Mouse (Mus musculus): ENCODE results near the gene Usp51. TPM values are rescaled to one million over a fixed set of nuclear protein-coding genes. Genes with fewer than 3 reads are reported as not detected.

Usp51 gene
- total RNA-seq, 2 experiments from 2014 or later: 2.4 to 2.7 TPM

Other genes with a start within 250 kb of the Usp51 start
- gene Shroom2, start 237.0 kb upstream of the Usp51 start, total RNA-seq (2021): 100 to 1,000 TPM; 178 to 182 TPM
- under 1 TPM; 0.28 to 0.57 TPM for gene Gpr143, start 224.5 kb upstream of the Usp51 start, total RNA-seq (2021)
- 10 to 100 TPM; 47.7 to 48.6 TPM for gene Mageh1, start 31.1 kb downstream of the Usp51 start, total RNA-seq (2021)
- gene Foxr2, start 112.3 kb downstream of the Usp51 start, total RNA-seq (2021): under 1 TPM; 0.39 to 0.59 TPM
- 10 to 100 TPM; 82.2 to 94.0 TPM for gene Rragb, start 133.5 kb downstream of the Usp51 start, total RNA-seq (2021)
- 10 to 100 TPM; 14.6 to 17.3 TPM for gene Klf8, start 231.0 kb downstream of the Usp51 start, total RNA-seq (2021)

All from left cerebral cortex, postnatal 10 days (tissue).